Mouse (Mus musculus) neural tube, embryonic 14.5 days (tissue): ENCODE results near the gene Slc38a1. TPM values are rescaled to one million over a fixed set of nuclear protein-coding genes. Genes with fewer than 3 reads are reported as not detected.

Source experiments
- ATAC-seq: fragments of 200-750 bp; cut with Nextera tagmentation; 2 replicates; pipeline ENCODE4 v1.8.0; 2017; ENCODE audit warnings: low read depth, mild to moderate bottlenecking, moderate TSS enrichment, moderate library complexity
- H3K27ac ChIP-seq: fragments of 300-500 bp; sonication (generic); 2 replicates; pipeline ENCODE4 v1.5.1; 2014; ENCODE audit warnings: low read depth, mild to moderate bottlenecking, control low read depth, low read length, moderate library complexity, mixed read lengths
- H3K27me3 ChIP-seq: fragments of 300-500 bp; sonication (generic); 2 replicates; pipeline ENCODE4 v1.6.1; 2014; ENCODE audit warnings: low read length; ENCODE audit not compliant: control insufficient read depth, insufficient read depth
- H3K36me3 ChIP-seq: fragments of 300-500 bp; sonication (generic); 2 replicates; pipeline ENCODE4 v1.6.1; 2014; ENCODE audit warnings: low read length, mixed read lengths; ENCODE audit not compliant: control insufficient read depth, insufficient read depth
- H3K4me1 ChIP-seq: fragments of 300-500 bp; sonication (generic); 2 replicates; pipeline ENCODE4 v1.6.1; 2014; ENCODE audit warnings: low read length; ENCODE audit not compliant: control insufficient read depth, insufficient read depth
- H3K4me2 ChIP-seq: fragments of 300-500 bp; sonication (generic); 2 replicates; pipeline ENCODE4 v1.6.1; 2014; ENCODE audit warnings: mild to moderate bottlenecking, low read depth, low read length, control low read depth
- H3K4me3 ChIP-seq: fragments of 300-500 bp; sonication (generic); 2 replicates; pipeline ENCODE4 v1.5.1; 2014; ENCODE audit warnings: low read depth, low read length, control low read depth, mixed read lengths
- H3K9ac ChIP-seq: fragments of 300-500 bp; sonication (generic); replicated peaks from 2 replicates; pipeline ENCODE4 v1.6.1; 2014; ENCODE audit warnings: low read depth, mild to moderate bottlenecking, control low read depth, low read length, mixed read lengths
- H3K9me3 ChIP-seq: fragments of 300-500 bp; sonication (generic); 2 replicates; pipeline ENCODE4 v1.6.1; 2016; ENCODE audit warnings: low read length; ENCODE audit not compliant: control insufficient read depth
- WGBS: fragments of 180-500 bp; shearing (Covaris S2); extraction: QIAGEN DNeasy Blood & Tissue Kit; methylation state at CpG from one replicate; pipeline ENCODE4 v1.1.7; 2014; 5-methylcytosine and 5-hydroxymethylcytosine counted together
- polyA plus RNA-seq: library from polyadenylated mRNA; unstranded; fragments of >200 nt; fragmentation: Nextera tagmentation; extraction: Ambion mirVana; gene quantifications from 2 replicates; pipeline ENCODE4 v1.2.1, GENCODE M21; 2014

The Slc38a1 gene
- polyA plus RNA-seq, 1 experiment from 2014 or later = 173 TPM

- 86% methylated on average over 9 of the region's 9 CpGs for WGBS
- H3K9ac ChIP-seq = no peak overlapping the region
- H3K4me1 ChIP-seq = no peaks in the 10 kb centered on the region; the same call in 1 of the 2 replicates
- no peak overlapping the region for H3K4me2 ChIP-seq
- H3K9me3 ChIP-seq = no peaks in the 10 kb centered on the region
- ATAC-seq = no peak
- H3K27ac ChIP-seq = no peak overlapping the region
- H3K36me3 ChIP-seq = peaks cover 38% of the 10 kb centered on the region
- H3K27me3 ChIP-seq = no peaks in the 10 kb centered on the region
- H3K4me3 ChIP-seq = no peak overlapping the region
These were observed 43.8 kb upstream of the Slc38a1 start for GRCm38 (mm10) chr15:96686201-96687159.

GRCm38 (mm10) chr15:96685273-96685672 lies 42.6 kb upstream of the Slc38a1 start:
- H3K4me1 ChIP-seq = no peaks in the 10 kb centered on the region; the same call in 1 of the 2 replicates
- no peaks in the 10 kb centered on the region for H3K27me3 ChIP-seq
- 62% methylated on average over 6 of the region's 6 CpGs for WGBS
- no peak overlapping the region for H3K4me3 ChIP-seq
- H3K9me3 ChIP-seq = no peaks in the 10 kb centered on the region
- H3K27ac ChIP-seq = no peak overlapping the region
- no peak overlapping the region for H3K4me2 ChIP-seq
- peaks cover 26% of the 10 kb centered on the region for H3K36me3 ChIP-seq
- no peak for ATAC-seq
- no peak overlapping the region for H3K9ac ChIP-seq

DNA sequence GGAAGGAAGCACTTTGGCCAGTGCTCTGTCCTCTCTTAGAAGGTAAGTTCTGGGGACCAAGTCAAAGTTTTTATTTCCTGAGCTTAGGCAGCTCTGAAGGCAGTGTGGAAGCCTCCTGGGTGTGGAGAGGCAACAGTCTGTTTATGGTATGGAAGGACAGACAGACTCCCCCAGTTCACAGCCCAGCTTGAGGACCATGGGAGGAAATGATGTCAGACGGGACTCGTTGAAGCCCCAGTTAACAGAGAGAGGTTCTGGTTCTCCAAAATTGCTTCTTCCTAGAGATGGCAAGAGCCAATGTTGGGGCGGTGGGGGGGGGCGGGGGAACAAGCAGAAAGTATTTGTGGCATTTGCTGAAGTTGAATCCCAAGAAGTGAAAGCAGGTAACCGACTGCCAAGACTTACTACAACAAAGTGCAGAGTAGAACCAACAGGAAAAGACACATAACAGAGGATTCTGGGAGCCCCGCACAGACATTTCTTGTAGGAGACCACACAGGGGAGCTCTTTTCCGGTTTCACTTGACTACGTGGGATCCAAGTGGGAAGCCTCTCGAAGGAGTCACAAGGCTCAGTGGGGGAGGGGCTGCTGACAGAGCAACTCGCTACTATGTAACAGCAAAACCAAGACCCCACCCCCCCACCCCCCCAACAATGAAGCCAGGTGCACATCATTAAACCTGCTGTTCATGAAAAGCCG lies 41.6 kb upstream of the Slc38a1 start:
- H3K27me3 ChIP-seq = no peaks in the 10 kb centered on the region
- H3K9ac ChIP-seq = no peak overlapping the region
- H3K27ac ChIP-seq = no peak overlapping the region
- no peak overlapping the region for H3K4me2 ChIP-seq
- no peaks in the 10 kb centered on the region; the same call in 1 of the 2 replicates for H3K4me1 ChIP-seq
- no peaks in the 10 kb centered on the region for H3K9me3 ChIP-seq
- peaks cover 19% of the 10 kb centered on the region for H3K36me3 ChIP-seq
- 51% methylated on average over 11 of the region's 11 CpGs for WGBS
- ATAC-seq = no peak
- H3K4me3 ChIP-seq = no peak overlapping the region

- ATAC-seq = no peak
- no peak overlapping the region for H3K4me2 ChIP-seq
- no peak overlapping the region for H3K27ac ChIP-seq
- H3K36me3 ChIP-seq = no peaks in the 10 kb centered on the region
- no peaks in the 10 kb centered on the region for H3K27me3 ChIP-seq
- no peak overlapping the region for H3K9ac ChIP-seq
- WGBS = 72% methylated on average over 19 of the region's 19 CpGs
- H3K4me1 ChIP-seq = no peaks in the 10 kb centered on the region
- no peaks in the 10 kb centered on the region for H3K9me3 ChIP-seq
- no peak overlapping the region for H3K4me3 ChIP-seq
These were observed 36.4 kb upstream of the Slc38a1 start for GRCm38 (mm10) chr15:96678871-96679773.

- Histone ChIP-seq H3K27me3 (no peaks in the 10 kb centered on the region), H3K4me1 (no peaks in the 10 kb centered on the region), H3K4me3 (no peak overlapping the region), H3K36me3 (no peaks in the 10 kb centered on the region), H3K4me2 (no peak overlapping the region), H3K9ac (no peak overlapping the region), H3K9me3 (no peaks in the 10 kb centered on the region), H3K27ac (no peak overlapping the region)
- WGBS = 50% methylated on average over 10 of the region's 10 CpGs
- ATAC-seq = no peak
These were observed 33.8 kb upstream of the Slc38a1 start for GRCm38 (mm10) chr15:96676518-96676917.

- Histone ChIP-seq H3K9me3 (no peaks in the 10 kb centered on the region), H3K4me3 (no peak overlapping the region), H3K9ac (no peak overlapping the region), H3K27me3 (no peaks in the 10 kb centered on the region), H3K27ac (no peak overlapping the region), H3K4me2 (no peak overlapping the region), H3K36me3 (no peaks in the 10 kb centered on the region), H3K4me1 (no peaks in the 10 kb centered on the region)
- ATAC-seq = no peak
- 77% methylated on average over 15 of the region's 15 CpGs for WGBS
These were observed 33.0 kb upstream of the Slc38a1 start for GRCm38 (mm10) chr15:96675744-96676143.

DNA sequence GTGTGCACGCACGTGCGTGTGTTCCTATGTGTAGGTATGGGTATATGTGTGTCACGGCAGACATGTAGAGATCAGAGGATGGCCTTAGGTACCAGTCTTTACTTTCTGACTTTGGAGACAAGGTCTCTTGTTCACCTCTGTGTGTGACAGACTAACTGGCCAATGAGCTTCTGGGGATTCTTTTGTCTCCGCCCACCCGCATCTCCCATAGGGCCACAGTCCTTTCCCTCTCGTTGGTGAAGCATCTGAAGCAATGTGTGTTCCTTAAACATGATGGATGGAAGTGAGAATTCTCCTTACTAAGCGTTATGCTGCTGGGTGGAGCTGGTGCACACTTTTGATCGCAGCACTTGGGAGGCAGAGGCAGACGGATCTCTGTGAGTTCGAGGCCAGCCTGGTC lies 32.3 kb upstream of the Slc38a1 start:
- WGBS = 84% methylated on average over 11 of the region's 11 CpGs
- Histone ChIP-seq H3K4me2 (no peak overlapping the region), H3K4me1 (no peaks in the 10 kb centered on the region), H3K27me3 (no peaks in the 10 kb centered on the region), H3K9ac (no peak overlapping the region), H3K4me3 (no peak overlapping the region), H3K9me3 (no peaks in the 10 kb centered on the region), H3K36me3 (no peaks in the 10 kb centered on the region), H3K27ac (no peak overlapping the region)
- ATAC-seq = no peak

- Histone ChIP-seq H3K27me3 (no peaks in the 10 kb centered on the region), H3K9ac (no peak overlapping the region), H3K4me1 (no peaks in the 10 kb centered on the region), H3K36me3 (no peaks in the 10 kb centered on the region), H3K27ac (no peak overlapping the region), H3K4me3 (no peak overlapping the region), H3K9me3 (no peaks in the 10 kb centered on the region), H3K4me2 (no peak overlapping the region)
- 67% methylated on average over 1 of the region's 1 CpGs for WGBS
- ATAC-seq = no peak
These were observed 31.4 kb upstream of the Slc38a1 start for GRCm38 (mm10) chr15:96674089-96674488.
